Mouse (Mus musculus): ENCODE measurements around the gene Fry. TPM values are rescaled to one million over a fixed set of nuclear protein-coding genes. Genes with fewer than 3 reads are reported as not detected.

Gene Fry
- total and polyA plus RNA-seq, 2 experiments from 2014 or later: 47.6 to 130 TPM

DNA sequence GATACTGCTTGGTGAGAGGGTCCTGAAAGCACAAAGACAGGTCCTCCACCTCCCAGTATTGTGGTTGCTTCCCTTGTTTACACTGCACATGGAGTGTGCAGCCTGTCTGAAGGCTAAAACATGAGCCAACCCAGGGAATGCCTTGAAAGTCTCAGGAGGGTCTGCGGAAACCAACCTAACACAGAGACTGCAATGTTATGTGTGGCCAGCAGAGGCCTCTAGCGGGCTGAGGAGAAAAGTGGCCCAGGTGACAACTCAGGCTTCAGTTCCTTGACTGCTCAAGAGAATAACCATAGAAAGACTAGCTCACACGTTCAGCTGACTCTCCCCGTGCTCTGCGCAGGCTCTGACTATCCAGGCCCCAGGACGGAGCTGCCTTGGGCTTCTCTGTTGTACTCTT lies 20.8 kb upstream of the Fry start:
- Histone ChIP-seq H3K27me3 (ENCODE audit: insufficient read depth, low read length) (no peaks in the 10 kb centered on the region), H3K9me3 (ENCODE audit: low read length) (no peaks in the 10 kb centered on the region), H3K4me3 (ENCODE audit: low read depth, low read length) (no peak overlapping the region), H3K4me2 (ENCODE audit: low read depth) (0 out of 2 replicates have a peak overlapping the region, but pooled peaks have one; percentile 8), H3K36me3 (ENCODE audit: insufficient read depth) (no peaks in the 10 kb centered on the region), H3K9ac (no peak overlapping the region), H3K27ac (ENCODE audit: low read depth, low read length) (no peak overlapping the region), H3K4me1 (ENCODE audit: insufficient read depth) (no peaks in the 10 kb centered on the region)
- 13% methylated on average over 6 of the region's 6 CpGs for WGBS
- TF ChIP-seq CTCF (IDR thresholded peaks at IDR 0.05; ENCODE audit: low read depth): peak; percentile 94
- DNase-seq (peak; percentile 82), ATAC-seq (peak; percentile 72)

DNA sequence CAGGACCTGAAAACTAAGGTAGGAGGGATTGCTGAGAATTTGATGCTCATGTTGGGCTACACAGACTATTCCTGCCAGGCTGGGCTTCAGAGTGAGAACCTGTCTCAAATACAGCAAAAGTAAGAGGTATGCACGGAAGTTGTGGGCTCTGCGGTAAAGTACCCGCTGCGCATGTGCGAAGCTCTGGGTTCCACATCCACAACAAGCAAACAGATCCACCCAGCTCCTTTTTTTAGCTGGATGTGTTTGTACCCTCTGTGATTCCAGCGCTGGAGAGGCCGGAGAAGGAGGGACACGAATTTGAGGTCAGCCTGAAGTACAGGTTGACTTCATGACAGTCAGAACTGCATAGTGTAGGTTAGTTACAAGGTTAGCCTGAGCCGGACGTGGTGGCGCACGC lies 19.7 kb upstream of the Fry start:
- WGBS: 91% methylated on average over 12 of the region's 12 CpGs
- Histone ChIP-seq H3K4me2 (ENCODE audit: low read depth) (no peak overlapping the region), H3K27ac (ENCODE audit: low read depth, low read length) (no peak overlapping the region), H3K9me3 (ENCODE audit: low read length) (no peaks in the 10 kb centered on the region), H3K4me1 (ENCODE audit: insufficient read depth) (no peaks in the 10 kb centered on the region), H3K9ac (no peak overlapping the region), H3K27me3 (ENCODE audit: insufficient read depth, low read length) (no peaks in the 10 kb centered on the region), H3K36me3 (ENCODE audit: insufficient read depth) (no peaks in the 10 kb centered on the region), H3K4me3 (ENCODE audit: low read depth, low read length) (no peak overlapping the region)
- no peak for DNase-seq
- no peak for ATAC-seq
- TF ChIP-seq CTCF (IDR thresholded peaks at IDR 0.05; ENCODE audit: low read depth): no peak

DNA sequence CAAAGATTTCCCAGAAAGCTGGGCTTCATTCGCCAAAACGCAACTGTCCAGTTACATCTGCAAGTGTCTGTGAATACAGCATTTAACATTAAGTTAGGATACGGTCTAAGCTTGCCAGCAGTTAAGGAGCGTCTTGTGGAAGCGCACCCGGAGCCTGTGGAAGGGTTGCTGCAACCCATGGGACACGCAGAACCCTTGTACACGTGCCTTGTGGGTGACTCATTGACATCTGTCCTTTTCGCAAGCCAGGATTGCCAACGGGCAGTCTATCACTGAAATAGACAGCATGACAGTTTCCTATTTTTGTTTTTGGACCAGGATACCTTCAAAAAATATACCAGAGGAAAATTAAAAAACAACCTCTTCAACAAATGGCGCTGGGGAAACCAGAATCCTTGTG lies 16.7 kb upstream of the Fry start:
- no peak overlapping the region for H3K27ac ChIP-seq (ENCODE audit: low read depth, low read length)
- ATAC-seq (no peak), DNase-seq (no peak)
- 86% methylated on average over 11 of the region's 11 CpGs for WGBS
- no peaks in the 10 kb centered on the region for H3K27me3 ChIP-seq (ENCODE audit: insufficient read depth, low read length)
- H3K4me2 ChIP-seq (ENCODE audit: low read depth): no peak overlapping the region
- H3K36me3 ChIP-seq (ENCODE audit: insufficient read depth): no peaks in the 10 kb centered on the region
- no peak overlapping the region for H3K4me3 ChIP-seq (ENCODE audit: low read depth, low read length)
- no peak overlapping the region for H3K9ac ChIP-seq
- no peaks in the 10 kb centered on the region for H3K9me3 ChIP-seq (ENCODE audit: low read length)
- no peak for TF ChIP-seq CTCF (IDR thresholded peaks at IDR 0.05; ENCODE audit: low read depth)
- H3K4me1 ChIP-seq (ENCODE audit: insufficient read depth): no peaks in the 10 kb centered on the region

DNA sequence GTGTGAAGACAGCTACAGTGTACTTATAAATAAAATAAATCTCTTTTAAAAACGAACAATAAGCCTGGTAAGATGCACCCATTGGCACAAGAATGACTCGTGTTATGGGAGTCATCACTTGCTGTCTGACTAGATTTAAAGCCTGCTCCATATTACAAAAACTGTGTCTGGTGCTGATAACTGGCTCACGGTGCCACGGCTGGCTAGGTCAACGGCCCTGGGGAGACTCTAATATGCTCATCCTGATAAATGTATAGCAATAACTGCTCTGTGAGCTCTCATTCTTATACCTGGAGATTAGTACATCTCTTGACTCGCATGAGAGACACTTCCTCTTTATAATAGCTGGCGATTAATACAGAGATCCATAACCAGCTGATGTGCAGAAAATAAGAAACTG lies 12.1 kb upstream of the Fry start:
- Histone ChIP-seq H3K36me3 (ENCODE audit: insufficient read depth) (no peaks in the 10 kb centered on the region), H3K4me2 (ENCODE audit: low read depth) (no peak overlapping the region), H3K27me3 (ENCODE audit: insufficient read depth, low read length) (no peaks in the 10 kb centered on the region), H3K27ac (ENCODE audit: low read depth, low read length) (no peak overlapping the region), H3K4me1 (ENCODE audit: insufficient read depth) (no peaks in the 10 kb centered on the region), H3K9me3 (ENCODE audit: low read length) (no peaks in the 10 kb centered on the region), H3K9ac (no peak overlapping the region), H3K4me3 (ENCODE audit: low read depth, low read length) (no peak overlapping the region)
- DNase-seq (no peak), ATAC-seq (no peak)
- TF ChIP-seq CTCF (IDR thresholded peaks at IDR 0.05; ENCODE audit: low read depth): no peak
- 92% methylated on average over 7 of the region's 7 CpGs for WGBS

DNA sequence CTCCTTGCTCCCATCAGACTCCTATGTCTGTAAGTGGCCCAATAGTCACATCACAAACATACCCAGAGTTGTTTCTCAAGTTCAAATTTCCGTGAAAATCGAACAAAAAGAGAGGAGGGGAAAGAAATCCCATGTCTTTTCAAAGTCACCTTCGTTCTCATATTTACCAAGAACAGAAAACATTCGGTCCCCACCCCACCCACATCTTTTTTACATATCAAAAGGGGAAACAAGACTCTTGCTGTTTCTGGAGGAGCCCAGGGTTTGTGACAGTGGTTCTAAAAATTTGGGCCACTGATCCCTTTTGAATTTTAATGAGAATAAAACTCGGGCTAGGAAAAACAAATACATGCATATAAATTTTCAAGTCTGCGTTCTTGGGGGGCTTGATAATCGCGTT lies 7.2 kb upstream of the Fry start:
- no peak for TF ChIP-seq CTCF (IDR thresholded peaks at IDR 0.05; ENCODE audit: low read depth)
- DNase-seq (no peak), ATAC-seq (no peak)
- Histone ChIP-seq H3K4me3 (ENCODE audit: low read depth, low read length) (no peak overlapping the region), H3K9me3 (ENCODE audit: low read length) (no peaks in the 10 kb centered on the region), H3K4me2 (ENCODE audit: low read depth) (no peak overlapping the region), H3K36me3 (ENCODE audit: insufficient read depth) (no peaks in the 10 kb centered on the region), H3K27me3 (ENCODE audit: insufficient read depth, low read length) (no peaks in the 10 kb centered on the region), H3K27ac (ENCODE audit: low read depth, low read length) (no peak overlapping the region), H3K4me1 (ENCODE audit: insufficient read depth) (no peaks in the 10 kb centered on the region), H3K9ac (no peak overlapping the region)
- 34% methylated on average over 8 of the region's 8 CpGs for WGBS

DNA sequence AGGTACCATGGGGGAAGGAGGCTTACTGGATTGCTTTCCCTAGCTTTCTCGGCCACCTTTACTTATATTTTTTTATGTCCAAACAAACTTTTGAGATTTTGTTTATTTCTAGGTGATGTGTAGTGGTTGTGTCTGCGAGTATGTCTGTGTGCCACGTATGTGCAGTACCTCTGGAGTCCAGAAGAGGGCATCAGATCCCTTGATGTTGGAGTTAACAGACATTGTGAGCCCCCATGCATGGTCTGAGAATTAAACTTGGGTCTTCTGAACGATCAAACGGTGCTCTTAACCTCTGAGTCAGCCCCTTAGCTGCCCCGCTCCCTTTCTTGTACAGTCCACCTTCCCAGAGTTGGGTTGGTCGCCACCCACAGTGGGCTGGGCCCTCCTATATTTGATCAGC lies 4.4 kb upstream of the Fry start:
- H3K9me3 ChIP-seq (ENCODE audit: low read length): no peaks in the 10 kb centered on the region
- H3K27me3 ChIP-seq (ENCODE audit: insufficient read depth, low read length): no peaks in the 10 kb centered on the region
- H3K9ac ChIP-seq: no peak overlapping the region
- TF ChIP-seq CTCF (IDR thresholded peaks at IDR 0.05; ENCODE audit: low read depth): peak; percentile 60
- ATAC-seq: no peak
- H3K4me2 ChIP-seq (ENCODE audit: low read depth): no peak overlapping the region
- H3K4me1 ChIP-seq (ENCODE audit: insufficient read depth): peaks cover under 1% of the 10 kb centered on the region; the same call in 1 of the 2 replicates
- H3K27ac ChIP-seq (ENCODE audit: low read depth, low read length): no peak overlapping the region
- no peak for DNase-seq
- H3K4me3 ChIP-seq (ENCODE audit: low read depth, low read length): no peak overlapping the region
- WGBS: 82% methylated on average over 7 of the region's 7 CpGs
- no peaks in the 10 kb centered on the region for H3K36me3 ChIP-seq (ENCODE audit: insufficient read depth)

DNA sequence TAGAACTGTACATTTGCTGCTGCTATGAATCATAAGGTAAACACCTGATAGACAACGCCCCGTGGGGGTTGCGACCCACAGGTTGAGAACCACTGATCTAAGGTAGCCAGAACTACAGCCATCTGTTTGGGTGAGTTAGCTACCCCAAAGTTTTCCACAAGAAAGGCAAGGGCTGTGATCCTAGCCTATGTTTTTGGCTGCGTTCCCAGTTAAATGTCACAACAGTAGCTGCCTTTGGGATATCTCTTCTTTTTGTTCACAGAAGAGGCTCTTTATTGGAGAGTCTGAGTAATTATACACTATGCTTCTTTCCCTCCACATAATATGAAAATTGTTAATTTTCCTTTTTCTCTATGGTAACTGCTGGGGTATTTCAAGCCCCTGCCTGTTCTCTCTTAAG lies 3.7 kb upstream of the Fry start:
- 74% methylated on average over 4 of the region's 4 CpGs for WGBS
- TF ChIP-seq CTCF (IDR thresholded peaks at IDR 0.05; ENCODE audit: low read depth): no peak
- Histone ChIP-seq H3K36me3 (ENCODE audit: insufficient read depth) (no peaks in the 10 kb centered on the region), H3K27ac (ENCODE audit: low read depth, low read length) (peak overlapping the region; percentile 24; the same call in 1 of the 2 replicates), H3K9me3 (ENCODE audit: low read length) (no peaks in the 10 kb centered on the region), H3K4me2 (ENCODE audit: low read depth) (no peak overlapping the region), H3K4me3 (ENCODE audit: low read depth, low read length) (no peak overlapping the region), H3K9ac (no peak overlapping the region), H3K27me3 (ENCODE audit: insufficient read depth, low read length) (no peaks in the 10 kb centered on the region), H3K4me1 (ENCODE audit: insufficient read depth) (peaks cover 4% of the 10 kb centered on the region; the same call in 1 of the 2 replicates)
- ATAC-seq: 0 out of 2 replicates have a peak, but pooled peaks have one; percentile 2
- peak; percentile 35 for DNase-seq
